Mouse (Mus musculus) layer of hippocampus, postnatal 25 days (tissue): ENCODE measurements at regions not wholly inside any gene's neighbourhood (a gene's known extent, or its start where the extent isn't known, plus 50 kb on each side); places are given as distances from the start of the nearest gene placed in this dataset.
"Not testable (repeated sequence)": the region's sequence is repeated elsewhere in the genome, so short reads cannot be mapped to it uniquely, and the experiment has no call there.

ENCODE experiments used
- DNase-seq, 2 experiments: peaks; one replicate each; pipeline ENCODE4 v3.0.0; 2022; ENCODE audit warnings: mixed read lengths in 2 of 2, low spot score in 1 of 2; ENCODE audit errors: extremely low spot score in 1 of 2

DNA sequence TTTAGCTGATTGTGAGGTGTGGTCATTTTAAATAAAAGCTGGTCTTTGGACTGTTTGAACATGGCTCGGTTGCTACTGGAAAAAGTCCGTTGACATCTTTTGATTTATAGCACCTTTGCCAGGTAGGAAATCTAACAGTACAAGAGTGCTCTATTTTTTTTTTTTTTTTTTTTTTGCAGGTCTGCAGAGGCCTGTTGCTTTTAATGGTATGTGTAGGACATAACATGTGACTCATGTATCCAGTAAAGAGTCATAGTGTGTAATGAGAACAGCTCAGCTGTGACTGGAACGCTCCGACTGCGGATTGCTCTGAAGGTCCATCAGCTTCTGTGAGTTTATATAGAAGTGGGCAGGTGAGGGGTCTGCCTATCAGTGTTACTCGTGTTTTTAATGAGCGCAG lies 190.0 kb upstream of the Tmem45b start:
- DNase-seq = no peak

DNA sequence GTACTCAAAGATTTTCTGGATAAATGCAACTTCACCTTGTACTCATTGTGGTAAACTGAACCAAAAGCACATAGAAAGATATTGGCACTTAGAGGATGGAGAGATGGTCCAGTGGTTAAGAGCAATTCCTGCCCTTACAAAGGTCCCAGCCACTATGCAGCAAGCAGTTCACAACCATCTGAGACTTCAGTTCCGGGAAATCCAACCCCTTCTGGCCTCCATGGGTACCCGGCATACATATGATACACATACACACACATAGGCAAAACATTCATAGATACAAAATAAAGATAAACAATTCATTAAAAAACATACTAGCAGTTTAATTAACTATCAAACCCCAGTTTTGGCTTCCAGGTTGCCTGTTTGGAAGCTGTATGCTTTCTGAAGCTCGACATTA lies 189.5 kb upstream of the Tmem45b start:
- no peak for DNase-seq

DNA sequence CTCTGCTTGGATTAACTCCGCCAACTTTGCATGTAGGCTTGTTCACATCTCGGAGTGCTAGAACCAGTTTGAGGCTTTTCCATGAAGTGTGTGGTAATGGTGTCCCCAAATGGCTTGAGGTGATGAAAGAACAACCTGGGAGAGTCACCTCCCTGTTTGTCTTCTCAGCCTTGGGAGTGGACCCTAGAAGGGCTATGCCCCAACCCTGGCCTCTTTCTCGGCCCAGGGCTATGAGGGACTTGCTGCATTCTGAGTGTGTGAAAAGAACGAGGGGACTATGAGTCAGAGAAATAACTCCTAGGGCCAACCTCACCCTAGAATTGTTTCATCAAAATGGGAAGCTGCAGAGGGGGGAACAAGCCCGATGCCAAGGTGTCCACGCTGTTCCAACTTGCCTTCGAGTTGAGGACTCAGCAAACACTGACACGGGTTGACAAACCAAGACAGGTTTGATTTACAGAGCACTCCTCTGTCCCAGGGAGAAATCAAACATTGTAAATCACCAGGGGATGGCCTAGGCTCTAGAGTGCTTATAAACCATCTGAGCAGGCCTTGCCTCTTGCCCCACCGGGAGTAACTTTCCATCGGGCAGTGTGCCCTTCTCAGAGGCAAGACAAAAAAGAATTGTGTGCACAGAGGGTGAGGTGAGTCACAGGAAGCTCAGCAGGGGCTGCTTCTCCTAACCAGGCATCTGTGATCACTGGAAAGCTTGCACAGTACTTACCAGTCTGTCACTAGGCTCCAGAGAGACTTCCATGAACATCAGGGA lies 186.3 kb upstream of the Tmem45b start:
- no peak for DNase-seq

DNA sequence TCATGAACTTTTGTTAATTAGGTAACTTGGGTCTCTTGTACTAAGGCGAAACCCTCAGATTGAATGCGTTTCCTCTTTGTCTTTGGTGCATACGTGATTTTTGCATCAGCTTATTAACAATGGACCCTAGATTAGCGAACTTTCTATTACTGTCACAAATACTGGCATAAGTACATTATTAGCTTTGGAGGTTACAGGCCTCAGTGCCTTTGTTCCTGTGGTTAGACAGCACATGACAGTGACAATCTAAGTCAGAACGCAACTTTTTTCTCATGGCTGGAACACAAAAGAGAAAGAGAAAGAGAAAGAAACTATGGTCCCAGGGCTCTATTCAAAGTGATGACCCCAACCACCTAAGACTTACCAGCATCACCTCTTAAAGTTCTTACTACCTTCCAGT lies 184.8 kb upstream of the Tmem45b start:
- no peak for DNase-seq

DNA sequence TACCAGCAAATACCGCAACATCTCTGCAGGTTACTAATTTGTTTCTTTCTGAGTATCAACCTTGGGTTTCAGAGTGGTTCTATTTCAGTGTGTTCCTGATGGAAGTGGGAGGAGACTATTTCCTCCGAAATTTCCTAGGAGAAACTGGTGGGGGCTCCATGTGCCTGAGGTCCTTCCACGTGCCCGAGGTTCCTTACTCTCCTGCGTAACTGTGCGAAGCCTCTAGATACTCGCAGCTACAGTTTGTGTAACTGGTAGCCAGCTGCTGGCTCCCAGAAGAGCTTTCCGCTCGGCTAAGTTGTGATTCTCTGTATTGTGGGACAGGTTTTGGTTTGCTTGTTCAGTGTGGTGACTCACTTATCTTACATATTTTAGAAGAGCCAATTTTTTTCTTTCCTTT lies 184.3 kb upstream of the Tmem45b start:
- no peak for DNase-seq

DNA sequence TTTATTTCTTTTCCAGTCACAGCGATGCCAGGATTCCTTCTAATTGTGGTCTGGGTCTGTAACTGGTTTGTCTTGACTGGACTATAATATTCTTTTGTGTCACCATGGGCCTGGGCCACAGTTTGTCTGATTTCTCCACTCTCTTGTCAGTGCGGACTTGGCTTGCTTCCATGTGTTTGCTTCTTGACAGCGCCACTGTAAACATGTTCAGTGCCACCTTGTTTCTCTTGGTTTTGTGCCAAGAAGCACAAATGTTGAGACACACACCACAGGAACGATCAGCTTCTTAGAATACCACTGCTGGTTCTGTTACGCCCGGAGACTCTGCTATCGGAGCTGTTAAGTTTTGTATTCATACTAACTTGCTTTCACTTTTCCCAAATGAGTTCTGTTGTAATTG lies 180.9 kb upstream of the Tmem45b start:
- DNase-seq = no peak

DNA sequence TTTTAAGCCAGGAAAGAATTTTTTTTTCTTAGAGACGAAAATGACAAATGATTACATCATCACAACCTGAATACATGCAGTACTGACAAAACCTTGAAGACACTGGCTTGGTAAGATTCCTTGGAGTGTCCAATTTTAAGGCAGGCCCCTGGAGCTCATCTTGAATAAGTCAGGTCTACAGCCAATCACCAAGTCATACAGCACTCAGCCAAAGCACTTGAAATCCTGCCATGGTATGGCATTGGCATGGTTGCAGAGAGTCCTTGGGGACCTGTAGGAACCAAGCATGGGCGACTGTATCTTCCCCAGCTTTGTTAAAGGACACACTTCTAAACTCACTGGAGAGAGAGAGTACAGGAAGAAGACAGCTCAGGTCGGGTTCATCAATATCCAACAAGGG lies 179.8 kb upstream of the Tmem45b start:
- DNase-seq = no peak

DNA sequence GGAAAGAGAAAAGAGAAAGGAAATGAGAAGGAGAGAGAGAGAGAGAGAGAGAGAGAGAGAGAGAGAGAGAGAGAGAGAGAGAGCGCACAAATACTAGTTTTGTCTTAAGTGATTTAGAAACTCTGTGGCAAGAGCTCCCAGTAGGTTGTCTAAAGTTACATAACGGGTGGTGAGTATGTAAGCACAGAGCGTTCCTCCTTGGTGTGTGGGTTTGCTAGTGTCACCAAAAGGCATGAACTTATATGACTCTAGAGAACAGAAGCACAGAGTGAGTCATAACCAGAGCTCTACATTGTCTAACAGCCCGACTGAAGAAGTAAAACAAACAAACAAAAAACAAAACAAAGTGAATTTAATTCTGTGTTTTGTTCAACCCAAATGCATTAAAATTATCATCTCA lies 177.9 kb upstream of the Tmem45b start:
- no peak for DNase-seq

DNA sequence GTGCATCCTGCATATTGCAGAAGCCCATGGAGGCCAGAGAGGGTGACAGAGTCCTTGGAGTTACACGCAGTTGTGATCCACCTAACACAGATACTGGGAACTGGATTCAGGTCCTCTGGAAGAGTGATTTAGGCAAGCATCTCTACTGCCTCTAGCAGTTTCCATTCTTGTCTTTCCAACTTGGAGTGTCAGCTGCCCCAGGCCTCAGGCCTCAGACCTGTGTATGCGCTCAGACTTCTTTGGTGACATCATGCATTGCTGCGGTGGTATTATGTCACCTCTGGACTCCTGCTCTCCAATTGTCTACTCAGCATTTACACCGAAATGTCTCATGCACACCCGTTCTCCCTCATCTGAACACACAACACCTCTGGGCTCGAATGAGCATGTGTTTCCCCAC lies 164.0 kb upstream of the Tmem45b start:
- no peak for DNase-seq

DNA sequence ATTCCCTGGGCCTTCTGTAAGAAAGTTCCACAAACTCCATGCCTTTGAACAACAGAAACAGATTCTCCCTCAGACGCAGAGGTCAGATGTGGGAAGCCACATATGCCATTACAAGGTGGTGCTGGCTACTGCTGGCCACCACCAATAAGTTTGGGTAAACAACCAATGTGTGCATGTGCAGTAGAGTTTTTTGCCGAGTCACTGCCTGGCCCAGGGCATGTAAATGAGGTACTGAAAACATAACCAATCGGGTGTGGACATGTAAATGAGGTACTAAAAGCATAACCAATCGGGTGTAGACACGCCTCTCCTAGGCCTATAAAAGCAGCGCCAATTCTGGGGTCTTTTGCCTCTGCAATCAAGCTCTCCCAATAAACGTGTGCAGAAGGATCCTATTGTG lies 157.3 kb upstream of the Tmem45b start:
- not testable (repeated sequence) for DNase-seq

DNA sequence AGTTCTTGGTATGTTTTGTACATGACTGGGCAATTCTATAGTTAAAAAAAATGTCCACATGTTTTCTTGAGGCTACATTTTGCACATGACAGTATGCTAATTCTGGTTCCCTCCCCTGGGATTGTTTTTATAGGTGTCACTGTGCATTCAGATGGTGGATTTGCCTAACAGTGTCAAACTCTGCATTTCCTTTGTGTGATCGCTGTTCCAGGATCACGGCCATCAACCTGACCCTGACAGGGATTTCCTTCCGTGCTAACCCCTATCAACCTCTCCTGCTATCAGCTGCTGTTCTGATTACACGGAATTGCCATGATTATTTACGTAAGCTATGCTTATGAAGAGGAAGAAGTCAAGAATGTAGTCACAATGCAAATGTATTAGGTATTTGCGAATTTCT lies 155.1 kb upstream of the Tmem45b start:
- DNase-seq = no peak

DNA sequence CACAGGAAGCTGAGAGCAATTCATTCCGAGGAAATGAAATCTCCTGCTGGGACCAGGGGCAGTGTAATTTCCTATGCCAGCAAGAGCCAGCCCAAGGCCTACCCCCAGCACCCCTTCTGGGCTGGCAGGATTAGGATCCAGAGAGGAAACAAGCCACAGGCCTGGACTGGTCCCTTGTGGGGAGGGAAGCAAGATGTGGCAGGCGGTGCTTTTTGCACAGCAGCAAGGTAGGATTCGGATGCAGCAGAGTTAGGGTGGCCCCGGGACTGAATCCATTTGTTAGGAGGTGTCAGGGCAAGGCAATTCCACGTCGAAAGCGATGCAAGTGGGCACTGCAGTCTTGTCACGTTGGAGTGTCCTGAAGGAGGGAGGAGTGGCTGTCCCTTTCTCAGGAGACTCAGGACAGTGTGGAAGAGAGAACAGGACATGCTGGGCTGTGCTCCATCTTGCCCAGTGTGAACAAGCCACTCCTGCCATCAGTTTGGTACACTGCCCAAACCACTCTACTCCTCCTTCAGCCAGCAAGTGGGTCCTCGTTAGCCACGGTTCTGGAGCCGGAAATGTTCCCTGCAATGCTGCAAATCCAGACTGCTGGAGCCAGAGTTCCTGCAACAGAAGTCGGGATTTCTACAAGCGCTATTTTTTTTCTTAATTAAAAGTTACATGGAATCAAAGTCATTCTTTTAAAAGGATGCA lies 150.1 kb upstream of the Tmem45b start:
- no peak for DNase-seq

DNA sequence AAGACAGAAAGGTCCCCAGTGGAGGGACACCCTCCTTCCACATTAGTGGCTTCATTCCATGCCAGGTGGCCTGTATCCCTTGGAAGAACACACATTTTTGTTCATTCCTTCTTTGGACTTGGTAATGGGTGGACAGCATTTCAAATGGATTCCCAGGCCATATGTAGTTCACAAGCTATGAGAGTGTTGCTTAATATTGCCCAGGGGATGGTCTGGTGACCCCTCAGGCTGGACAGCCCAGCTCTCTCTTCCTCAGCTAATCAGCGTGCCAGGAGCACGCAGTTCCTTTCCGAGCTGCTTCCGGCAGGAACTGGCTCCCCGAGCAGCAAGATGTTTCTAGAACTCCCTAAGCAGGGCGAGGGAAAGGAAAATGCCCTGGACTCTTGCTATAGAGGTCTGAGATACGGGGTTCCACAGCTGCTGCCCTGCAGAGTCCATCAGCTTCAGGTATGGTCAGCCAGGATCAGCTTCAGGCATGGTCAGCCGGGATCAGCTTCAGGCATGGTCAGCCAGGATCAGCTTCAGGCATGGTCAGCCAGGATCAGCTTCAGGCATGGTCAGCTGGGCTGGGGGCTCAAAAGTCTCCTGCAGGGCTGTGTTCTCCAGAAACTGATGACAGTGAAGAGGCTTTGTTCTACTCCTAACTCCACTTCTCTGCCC lies 146.9 kb upstream of the Tmem45b start:
- DNase-seq = no peak

DNA sequence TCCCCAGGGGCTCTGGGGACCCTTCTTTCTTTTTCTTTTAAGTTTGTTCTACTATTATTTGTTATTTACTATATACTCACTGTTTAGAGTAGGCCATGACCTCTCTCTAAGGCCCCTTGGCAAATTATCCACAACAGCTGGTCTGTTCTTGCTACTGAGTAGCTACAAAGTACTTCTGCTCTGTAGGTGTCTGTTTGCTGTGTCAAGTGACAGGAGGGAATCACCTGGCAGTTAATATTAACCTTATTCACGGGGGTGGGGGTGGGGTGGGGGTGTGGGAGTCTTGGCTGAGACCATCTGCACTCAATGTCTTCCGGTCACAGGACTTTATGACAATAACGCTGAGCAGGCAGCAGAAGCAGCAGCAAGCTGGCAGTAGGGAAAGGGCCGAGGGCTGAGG lies 146.4 kb upstream of the Tmem45b start:
- no peak for DNase-seq

DNA sequence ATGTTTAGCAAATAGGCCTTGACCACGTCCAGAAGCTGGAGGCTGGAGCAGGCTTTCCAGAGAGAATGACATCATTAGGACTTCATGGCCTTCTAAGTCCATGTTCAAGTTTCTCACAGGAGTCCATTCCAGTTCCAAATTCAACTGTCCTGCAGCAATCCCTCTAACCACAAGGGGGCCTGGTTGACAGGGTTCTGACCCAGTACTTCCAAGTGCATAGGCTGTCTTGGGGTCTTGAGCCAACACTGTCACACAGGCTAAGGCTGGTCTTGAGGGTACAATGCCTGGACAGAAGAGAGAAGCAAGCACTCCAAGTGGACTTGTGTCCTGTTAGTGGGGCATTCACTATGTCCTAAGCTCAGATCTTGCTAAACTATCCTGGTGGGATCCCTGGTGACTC lies 145.9 kb upstream of the Tmem45b start:
- DNase-seq = no peak

DNA sequence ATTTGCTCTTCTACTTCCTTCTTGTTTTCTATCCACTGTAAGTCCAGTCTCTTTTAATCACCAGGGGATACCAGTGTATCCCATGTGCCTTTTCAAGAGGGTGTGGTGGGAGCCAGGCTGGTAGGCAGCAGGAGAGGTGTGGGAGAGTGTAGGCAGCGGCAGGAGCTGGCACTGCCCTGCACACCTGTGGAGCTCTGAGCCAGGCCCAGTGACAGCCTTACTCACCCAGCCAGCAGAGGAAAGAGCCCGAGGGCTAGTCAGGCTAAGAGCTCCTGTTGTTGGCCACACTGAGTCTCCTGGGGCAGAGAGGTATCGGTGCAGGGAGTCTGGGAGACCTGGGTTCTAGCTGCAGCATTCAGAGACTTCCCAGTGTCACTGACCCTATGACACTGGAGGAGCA lies 145.5 kb upstream of the Tmem45b start:
- DNase-seq = no peak

DNA sequence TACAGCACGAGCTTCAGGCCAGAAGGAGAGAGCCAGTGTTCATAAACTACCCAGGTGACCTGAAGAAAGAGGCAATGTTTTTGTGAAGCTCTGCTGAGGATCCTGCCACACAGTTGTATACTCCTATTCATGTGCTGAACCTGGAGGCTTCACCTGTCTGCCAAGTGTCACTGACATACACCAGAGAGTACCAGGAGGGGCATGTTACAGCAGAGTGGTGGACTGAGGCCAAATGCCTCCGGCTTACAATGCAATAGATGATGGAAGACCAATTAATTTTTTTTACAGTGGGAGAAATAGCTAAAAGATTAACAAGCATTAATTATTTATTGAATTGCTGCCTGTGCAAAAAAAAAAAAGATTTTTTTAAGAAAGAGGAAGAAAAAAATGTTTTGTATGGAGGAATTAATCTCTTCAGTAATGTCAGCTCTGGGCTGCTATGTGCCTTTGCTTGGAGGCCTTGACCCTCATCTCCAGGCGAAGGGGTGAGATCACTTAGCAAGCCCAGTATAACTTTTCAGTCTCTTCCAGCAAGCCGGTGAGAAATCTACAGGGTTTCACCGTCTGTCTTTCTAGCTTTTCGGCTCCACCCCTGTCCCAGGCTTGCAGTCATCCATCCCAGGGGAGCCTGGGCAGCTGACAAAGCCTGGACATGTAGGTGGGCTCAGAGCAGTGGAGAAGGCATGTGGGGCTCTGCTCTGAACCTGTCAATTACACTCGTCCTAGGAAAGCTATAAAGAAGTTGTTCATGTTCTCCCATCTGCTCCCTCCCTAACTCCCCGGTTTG lies 144.0 kb upstream of the Tmem45b start:
- no peak for DNase-seq

DNA sequence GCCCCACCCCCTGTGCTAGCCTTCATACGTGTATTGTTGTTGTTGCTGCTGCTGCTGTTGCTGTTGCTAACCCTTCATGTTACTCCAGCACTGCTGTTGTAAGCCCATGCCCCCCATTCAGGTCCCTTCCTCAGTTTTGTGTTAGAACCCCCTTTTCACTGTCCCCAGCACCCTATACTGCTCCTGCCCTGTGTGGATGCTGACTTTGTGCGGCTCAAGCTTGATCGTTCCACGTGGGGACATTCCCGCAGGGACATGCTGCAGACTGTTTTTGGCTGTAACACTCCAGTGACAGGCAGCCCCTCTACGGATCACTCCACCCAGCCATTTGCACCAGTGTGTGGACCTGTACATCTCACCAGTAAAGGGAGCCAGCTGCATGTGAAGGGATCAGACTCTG lies 142.7 kb upstream of the Tmem45b start:
- no peak for DNase-seq

DNA sequence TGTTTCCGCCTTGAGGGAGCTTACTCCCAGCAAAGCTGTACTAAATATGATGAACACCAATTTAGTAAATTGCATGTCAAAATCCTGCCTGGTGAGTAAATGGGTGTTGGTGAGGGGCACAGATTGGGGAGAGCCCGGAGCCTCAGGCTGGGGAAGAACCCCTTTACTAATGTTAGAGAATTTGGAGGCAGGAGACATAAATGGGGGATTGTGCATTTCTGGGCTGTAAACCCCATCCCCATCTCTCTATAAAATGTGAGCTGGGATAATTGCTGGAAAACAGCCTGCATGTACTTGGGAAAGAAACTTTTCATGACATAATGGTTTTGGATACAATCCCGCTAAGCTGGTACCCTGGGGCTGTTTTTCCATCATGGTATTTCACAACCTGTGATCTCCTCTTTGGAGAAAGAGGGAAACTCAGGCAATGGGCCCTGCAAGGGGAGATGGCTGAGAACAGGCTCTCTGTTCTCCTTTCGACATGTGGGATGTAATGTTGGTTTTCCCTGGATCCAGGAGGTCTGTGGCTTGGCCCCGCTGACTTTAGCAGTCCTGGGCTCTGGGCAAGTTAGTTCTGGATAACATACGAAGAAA lies 140.3 kb upstream of the Tmem45b start:
- DNase-seq = no peak

DNA sequence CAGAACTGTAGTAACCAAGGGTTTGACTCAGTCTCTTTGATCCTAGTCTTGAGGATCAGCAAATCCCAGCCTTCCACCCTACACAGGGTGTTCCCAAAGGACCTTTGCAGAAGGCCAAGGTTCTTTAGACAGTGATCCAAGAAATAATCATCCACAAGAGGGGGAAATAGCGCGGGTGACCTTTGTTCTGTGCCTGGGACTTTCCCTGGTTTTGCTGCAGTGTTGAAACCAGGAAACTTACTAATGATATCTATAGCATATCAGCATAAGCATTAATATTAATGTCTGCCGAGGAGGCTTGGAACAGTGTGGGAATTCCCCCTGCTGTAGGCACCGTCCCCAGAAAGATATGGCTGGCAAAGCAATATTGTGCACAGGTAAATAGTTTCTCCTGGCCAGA lies 138.4 kb upstream of the Tmem45b start:
- no peak for DNase-seq

DNA sequence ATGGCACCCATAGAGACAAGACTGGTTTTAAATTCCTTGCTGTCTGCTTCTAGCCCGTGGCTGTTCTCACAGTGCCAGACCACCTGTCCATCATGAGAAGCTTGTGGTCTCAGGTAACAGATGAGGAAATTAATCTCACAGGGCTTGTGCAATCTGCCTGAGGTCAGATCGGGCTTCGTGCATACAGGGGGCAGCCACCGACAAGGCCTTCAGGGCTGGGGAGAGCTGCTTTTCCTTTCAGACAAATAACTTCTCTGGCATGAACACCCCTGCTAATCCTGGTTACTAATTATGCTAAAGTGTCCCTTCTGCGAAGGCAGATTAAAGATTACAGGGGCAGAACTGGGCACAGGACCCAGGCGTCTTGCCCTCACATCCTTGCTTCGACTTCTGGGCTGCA lies 130.8 kb upstream of the Tmem45b start:
- no peak for DNase-seq
